Mouse (Mus musculus): ENCODE measurements around the gene Fitm2. TPM values are rescaled to one million over a fixed set of nuclear protein-coding genes. Genes with fewer than 3 reads are reported as not detected.

Gene Fitm2
- polyA plus RNA-seq, 1 experiment from 2014 or later, result 16.3 TPM

- peaks cover 21% of the 10 kb centered on the region for H3K36me3 ChIP-seq (replicated peaks; ENCODE audit: control insufficient read depth, insufficient read depth)
- H3K4me2 ChIP-seq (replicated peaks), result peak overlapping the region; percentile 43
- no peaks in the 10 kb centered on the region for H3K27me3 ChIP-seq (ENCODE audit: control insufficient read depth, insufficient read depth, low read length)
- WGBS, result 56% methylated on average over 27 of the region's 27 CpGs
- 0 out of 2 replicates have a peak overlapping the region, but pooled peaks have one; percentile 44 for H3K27ac ChIP-seq
- ATAC-seq (ENCODE audit: low FRiP score) (peak; percentile 46; the same call in 1 of the 2 replicates), DNase-seq (ENCODE audit: low spot score) (no peak)
- no peak overlapping the region for H3K9ac ChIP-seq
- no peak overlapping the region for H3K4me3 ChIP-seq (replicated peaks; ENCODE audit: low read length)
- no peaks in the 10 kb centered on the region for H3K9me3 ChIP-seq (ENCODE audit: control insufficient read depth, low read length)
- no peaks in the 10 kb centered on the region for H3K4me1 ChIP-seq (replicated peaks; ENCODE audit: control insufficient read depth, insufficient read depth, low read length)
Observed at GRCm38 (mm10) chr2:163458539-163459265, 13.7 kb downstream of the Fitm2 start.

- DNase-seq (ENCODE audit: low spot score), result no peak
- WGBS, result 91% methylated on average over 13 of the region's 13 CpGs
- Histone ChIP-seq H3K27me3 (ENCODE audit: control insufficient read depth, insufficient read depth, low read length) (no peaks in the 10 kb centered on the region), H3K9me3 (ENCODE audit: control insufficient read depth, low read length) (no peaks in the 10 kb centered on the region), H3K4me1 (replicated peaks; ENCODE audit: control insufficient read depth, insufficient read depth, low read length) (no peaks in the 10 kb centered on the region), H3K27ac (no peak overlapping the region), H3K9ac (no peak overlapping the region), H3K36me3 (replicated peaks; ENCODE audit: control insufficient read depth, insufficient read depth) (peaks cover 68% of the 10 kb centered on the region), H3K4me3 (replicated peaks; ENCODE audit: low read length) (no peak overlapping the region), H3K4me2 (replicated peaks) (no peak overlapping the region)
- ATAC-seq (ENCODE audit: low FRiP score), result no peak
Observed at GRCm38 (mm10) chr2:163453378-163453777, 19.1 kb downstream of the Fitm2 start.

DNA sequence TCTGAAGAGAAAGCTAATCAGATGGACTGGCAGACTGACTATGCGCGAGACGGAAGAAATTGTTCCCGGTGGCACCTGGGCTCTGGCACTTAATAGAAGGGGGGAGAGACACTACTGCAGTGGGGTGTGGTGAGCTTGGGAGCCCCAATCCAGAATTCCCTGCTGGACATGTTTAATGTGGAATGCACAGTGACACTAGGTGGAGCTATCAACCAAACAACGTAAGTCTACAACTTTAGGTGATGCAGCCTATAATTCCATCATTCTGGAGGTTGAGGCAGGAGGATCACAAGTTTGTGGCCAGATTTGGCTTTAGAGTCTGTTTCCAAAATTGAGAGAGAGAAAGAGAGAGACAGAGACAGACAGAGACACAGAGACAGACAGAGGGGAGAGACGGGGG is 19.7 kb downstream of the Fitm2 start:
- Histone ChIP-seq H3K36me3 (replicated peaks; ENCODE audit: control insufficient read depth, insufficient read depth) (peaks cover 74% of the 10 kb centered on the region), H3K9ac (no peak overlapping the region), H3K4me2 (replicated peaks) (no peak overlapping the region), H3K27ac (no peak overlapping the region), H3K9me3 (ENCODE audit: control insufficient read depth, low read length) (no peaks in the 10 kb centered on the region), H3K4me1 (replicated peaks; ENCODE audit: control insufficient read depth, insufficient read depth, low read length) (no peaks in the 10 kb centered on the region), H3K27me3 (ENCODE audit: control insufficient read depth, insufficient read depth, low read length) (no peaks in the 10 kb centered on the region), H3K4me3 (replicated peaks; ENCODE audit: low read length) (no peak overlapping the region)
- ATAC-seq (ENCODE audit: low FRiP score) (no peak), DNase-seq (ENCODE audit: low spot score) (no peak)
- 88% methylated on average over 6 of the region's 6 CpGs for WGBS

- H3K4me3 ChIP-seq (replicated peaks; ENCODE audit: low read length), result no peak overlapping the region
- no peaks in the 10 kb centered on the region for H3K27me3 ChIP-seq (ENCODE audit: control insufficient read depth, insufficient read depth, low read length)
- DNase-seq (ENCODE audit: low spot score) (no peak), ATAC-seq (ENCODE audit: low FRiP score) (peak; percentile 37; the same call in 1 of the 2 replicates)
- no peak overlapping the region for H3K27ac ChIP-seq
- H3K9ac ChIP-seq, result no peak overlapping the region
- H3K4me1 ChIP-seq (replicated peaks; ENCODE audit: control insufficient read depth, insufficient read depth, low read length), result no peaks in the 10 kb centered on the region
- peaks cover 92% of the 10 kb centered on the region for H3K36me3 ChIP-seq (replicated peaks; ENCODE audit: control insufficient read depth, insufficient read depth)
- H3K9me3 ChIP-seq (ENCODE audit: control insufficient read depth, low read length), result no peaks in the 10 kb centered on the region
- 74% methylated on average over 6 of the region's 6 CpGs for WGBS
- no peak overlapping the region for H3K4me2 ChIP-seq (replicated peaks)
Observed at GRCm38 (mm10) chr2:163450668-163451295, 21.6 kb downstream of the Fitm2 start.

- Histone ChIP-seq H3K4me1 (replicated peaks; ENCODE audit: control insufficient read depth, insufficient read depth, low read length) (no peaks in the 10 kb centered on the region), H3K4me2 (replicated peaks) (no peak overlapping the region), H3K4me3 (replicated peaks; ENCODE audit: low read length) (no peak overlapping the region), H3K9me3 (ENCODE audit: control insufficient read depth, low read length) (no peaks in the 10 kb centered on the region), H3K27ac (no peak overlapping the region), H3K27me3 (ENCODE audit: control insufficient read depth, insufficient read depth, low read length) (no peaks in the 10 kb centered on the region), H3K9ac (no peak overlapping the region), H3K36me3 (replicated peaks; ENCODE audit: control insufficient read depth, insufficient read depth) (peaks cover 78% of the 10 kb centered on the region)
- WGBS, result 68% methylated on average over 3 of the region's 3 CpGs
- no peak for ATAC-seq (ENCODE audit: low FRiP score)
- DNase-seq (ENCODE audit: low spot score), result no peak
Observed at GRCm38 (mm10) chr2:163449276-163449675, 23.2 kb downstream of the Fitm2 start.

GRCm38 (mm10) chr2:163447375-163447774 is 25.1 kb downstream of the Fitm2 start:
- no peak overlapping the region for H3K4me3 ChIP-seq (replicated peaks; ENCODE audit: low read length)
- H3K27me3 ChIP-seq (ENCODE audit: control insufficient read depth, insufficient read depth, low read length), result no peaks in the 10 kb centered on the region
- 90% methylated on average over 12 of the region's 12 CpGs for WGBS
- H3K4me2 ChIP-seq (replicated peaks), result no peak overlapping the region
- H3K4me1 ChIP-seq (replicated peaks; ENCODE audit: control insufficient read depth, insufficient read depth, low read length), result no peaks in the 10 kb centered on the region
- no peaks in the 10 kb centered on the region for H3K9me3 ChIP-seq (ENCODE audit: control insufficient read depth, low read length)
- ATAC-seq (ENCODE audit: low FRiP score) (no peak), DNase-seq (ENCODE audit: low spot score) (no peak)
- H3K9ac ChIP-seq, result no peak overlapping the region
- no peak overlapping the region for H3K27ac ChIP-seq
- peaks cover 60% of the 10 kb centered on the region for H3K36me3 ChIP-seq (replicated peaks; ENCODE audit: control insufficient read depth, insufficient read depth)

DNA sequence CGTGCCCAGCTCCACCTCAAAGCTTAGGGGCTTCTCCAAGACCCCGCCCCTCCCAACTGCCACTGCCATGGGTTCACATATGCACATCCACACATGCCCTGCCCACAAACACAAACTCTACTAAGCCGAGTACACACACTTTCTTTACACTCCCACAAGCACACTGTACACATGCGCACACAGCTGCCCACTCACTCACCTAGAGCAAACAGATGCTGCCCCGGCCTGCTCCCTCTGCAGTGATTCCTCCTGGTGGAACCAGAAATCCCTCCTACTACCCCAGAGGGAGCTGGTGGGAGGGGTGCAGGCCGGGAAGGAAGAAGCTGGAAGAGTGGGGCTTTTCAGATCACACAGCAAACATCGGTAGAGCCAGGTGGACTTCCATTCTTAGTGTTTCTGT is 28.4 kb downstream of the Fitm2 start:
- H3K36me3 ChIP-seq (replicated peaks; ENCODE audit: control insufficient read depth, insufficient read depth), result peaks cover 32% of the 10 kb centered on the region
- H3K9me3 ChIP-seq (ENCODE audit: control insufficient read depth, low read length), result no peaks in the 10 kb centered on the region
- peaks cover 22% of the 10 kb centered on the region for H3K4me1 ChIP-seq (replicated peaks; ENCODE audit: control insufficient read depth, insufficient read depth, low read length)
- WGBS, result 76% methylated on average over 7 of the region's 7 CpGs
- no peaks in the 10 kb centered on the region for H3K27me3 ChIP-seq (ENCODE audit: control insufficient read depth, insufficient read depth, low read length)
- H3K4me2 ChIP-seq (replicated peaks), result no peak overlapping the region
- ATAC-seq (ENCODE audit: low FRiP score) (no peak), DNase-seq (ENCODE audit: low spot score) (no peak)
- H3K27ac ChIP-seq, result no peak overlapping the region
- H3K9ac ChIP-seq, result no peak overlapping the region
- no peak overlapping the region for H3K4me3 ChIP-seq (replicated peaks; ENCODE audit: low read length)

DNA sequence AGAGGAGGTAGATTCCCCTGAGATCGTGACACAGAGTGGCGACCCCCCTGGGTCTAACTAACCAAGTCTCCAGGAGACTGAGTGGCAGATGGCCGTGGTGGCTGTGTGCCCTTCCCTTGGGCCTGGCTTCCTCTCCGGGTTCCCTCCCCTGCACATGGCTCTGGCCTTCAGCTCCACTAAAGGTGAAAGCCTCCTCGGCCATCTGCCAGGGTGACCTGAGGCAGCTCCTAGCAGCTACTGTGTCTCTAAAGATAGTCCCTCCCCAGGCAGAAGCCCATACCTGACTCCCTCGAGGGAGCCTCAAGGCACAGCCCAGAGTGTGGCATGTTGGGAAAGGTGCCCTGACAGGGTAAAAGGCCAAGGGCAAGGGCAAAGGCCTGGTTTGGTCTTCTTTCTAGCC is 28.9 kb downstream of the Fitm2 start:
- ATAC-seq (ENCODE audit: low FRiP score) (no peak), DNase-seq (ENCODE audit: low spot score) (no peak)
- no peak overlapping the region for H3K27ac ChIP-seq
- H3K9ac ChIP-seq, result no peak overlapping the region
- H3K4me2 ChIP-seq (replicated peaks), result no peak overlapping the region
- H3K9me3 ChIP-seq (ENCODE audit: control insufficient read depth, low read length), result no peaks in the 10 kb centered on the region
- H3K4me1 ChIP-seq (replicated peaks; ENCODE audit: control insufficient read depth, insufficient read depth, low read length), result peaks cover 22% of the 10 kb centered on the region
- H3K36me3 ChIP-seq (replicated peaks; ENCODE audit: control insufficient read depth, insufficient read depth), result peaks cover 27% of the 10 kb centered on the region
- H3K4me3 ChIP-seq (replicated peaks; ENCODE audit: low read length), result no peak overlapping the region
- H3K27me3 ChIP-seq (ENCODE audit: control insufficient read depth, insufficient read depth, low read length), result no peaks in the 10 kb centered on the region
- 67% methylated on average over 6 of the region's 6 CpGs for WGBS

- ATAC-seq (ENCODE audit: low FRiP score) (no peak), DNase-seq (ENCODE audit: low spot score) (no peak)
- no peak overlapping the region for H3K27ac ChIP-seq
- no peaks in the 10 kb centered on the region for H3K27me3 ChIP-seq (ENCODE audit: control insufficient read depth, insufficient read depth, low read length)
- peak overlapping the region; percentile 56 for H3K4me3 ChIP-seq (replicated peaks; ENCODE audit: low read length)
- no peaks in the 10 kb centered on the region; the same call in 1 of the 2 replicates for H3K36me3 ChIP-seq (replicated peaks; ENCODE audit: control insufficient read depth, insufficient read depth)
- WGBS, result 74% methylated on average over 1 of the region's 1 CpGs
- peak overlapping the region; percentile 71 for H3K9ac ChIP-seq
- peaks cover 28% of the 10 kb centered on the region for H3K4me1 ChIP-seq (replicated peaks; ENCODE audit: control insufficient read depth, insufficient read depth, low read length)
- no peaks in the 10 kb centered on the region for H3K9me3 ChIP-seq (ENCODE audit: control insufficient read depth, low read length)
- peak overlapping the region; percentile 71 for H3K4me2 ChIP-seq (replicated peaks)
Observed at GRCm38 (mm10) chr2:163439488-163439887, 32.9 kb downstream of the Fitm2 start.

Data from hindbrain, embryonic 14.5 days (tissue).